Mouse (Mus musculus) cerebellum, adult 2 months (tissue): Measurements from ENCODE around the gene Zfp653.

Source experiments
- CTCF ChIP-seq: fragments of 200-500 bp; IDR thresholded peaks from 2 replicates; pipeline ENCODE4 v1.5.1; 2011; ENCODE audit warnings: low read depth, mild to moderate bottlenecking, control low read depth, low read length, moderate library complexity, borderline replicate concordance; ENCODE audit not compliant: insufficient read depth
- POLR2A ChIP-seq: fragments of 200-500 bp; IDR thresholded peaks from 2 replicates; pipeline ENCODE4 v1.6.1; 2011; ENCODE audit warnings: low read length, control low read depth, borderline replicate concordance; ENCODE audit not compliant: insufficient read depth

- TF ChIP-seq POLR2A, result no peak
- TF ChIP-seq CTCF, result no peak
Measured at GRCm38 (mm10) chr9:22084667-22085021, 13.5 kb upstream of the Zfp653 start.
